Mouse (Mus musculus) adrenal gland, postnatal 36 days (tissue): ENCODE measurements at regions not wholly inside any gene's neighbourhood (a gene's known extent, or its start where the extent isn't known, plus 50 kb on each side); places are given as distances from the start of the nearest gene placed in this dataset.
A peak's percentile ranks its signal among the peaks of the same experiment; 100 is the strongest.

ENCODE experiments used
- DNase-seq, 2 experiments: peaks; one replicate each; pipeline ENCODE4 v3.0.0; 2021; ENCODE audit warnings: mixed read lengths in 1 of 2

GRCm38 (mm10) chr9:24833766-24834165 is 59.7 kb upstream of the Tbx20 start:
- no peak for DNase-seq

- DNase-seq = no peak
These were observed 74.1 kb upstream of the Tbx20 start for GRCm38 (mm10) chr9:24848210-24848609.

- DNase-seq = no peak
These were observed 85.4 kb upstream of the Tbx20 start for GRCm38 (mm10) chr9:24859459-24859858.

- no peak for DNase-seq
These were observed 92.5 kb upstream of the Tbx20 start for GRCm38 (mm10) chr9:24866390-24867173.

- DNase-seq = no peak
These were observed 94.6 kb upstream of the Tbx20 start for GRCm38 (mm10) chr9:24868746-24869145.

- no peak for DNase-seq
These were observed 100.5 kb upstream of the Tbx20 start for GRCm38 (mm10) chr9:24874434-24875143.

GRCm38 (mm10) chr9:24878384-24879174 is 104.5 kb upstream of the Tbx20 start:
- no peak for DNase-seq

- DNase-seq = no peak
These were observed 105.6 kb upstream of the Tbx20 start for GRCm38 (mm10) chr9:24879662-24880061.

- DNase-seq = no peak
These were observed 109.9 kb upstream of the Tbx20 start for GRCm38 (mm10) chr9:24884011-24884410.

- no peak for DNase-seq
These were observed 114.2 kb upstream of the Tbx20 start for GRCm38 (mm10) chr9:24888282-24888681.

GRCm38 (mm10) chr9:24896498-24897261 is 122.6 kb upstream of the Tbx20 start:
- no peak for DNase-seq

GRCm38 (mm10) chr9:24899206-24899928 is 125.3 kb upstream of the Tbx20 start:
- DNase-seq = peak; percentile 16 to 44

GRCm38 (mm10) chr9:24903706-24904105 is 129.6 kb upstream of the Tbx20 start:
- no peak for DNase-seq

- DNase-seq = no peak
These were observed 135.2 kb upstream of the Tbx20 start for GRCm38 (mm10) chr9:24909086-24909979.

- no peak for DNase-seq
These were observed 136.6 kb upstream of the Tbx20 start for GRCm38 (mm10) chr9:24910738-24911137.

GRCm38 (mm10) chr9:24920031-24920445 is 145.9 kb upstream of the Tbx20 start:
- DNase-seq = no peak

GRCm38 (mm10) chr9:24922051-24922860 is 148.2 kb upstream of the Tbx20 start:
- DNase-seq = no peak

GRCm38 (mm10) chr9:24923514-24923913 is 149.4 kb upstream of the Tbx20 start:
- no peak for DNase-seq

GRCm38 (mm10) chr9:24937731-24938130 is 151.5 kb upstream of the Gm10181 start:
- DNase-seq = peak; percentile 32 to 45
